Mouse (Mus musculus) kidney, embryonic 16.5 days (tissue): ENCODE measurements around the gene Itch. TPM values are rescaled to one million over a fixed set of nuclear protein-coding genes. Genes with fewer than 3 reads are reported as not detected.
"Not testable (repeated sequence)": the region's sequence is repeated elsewhere in the genome, so short reads cannot be mapped to it uniquely, and the experiment has no call there.

Experiments
- ATAC-seq: fragments of 200-750 bp; cut with Nextera tagmentation; 2 replicates; pipeline ENCODE4 v1.8.0; 2017; ENCODE audit warnings: moderate TSS enrichment; ENCODE audit not compliant: low FRiP score, low TSS enrichment
- H3K27ac ChIP-seq: fragments of 300-500 bp; sonication (generic); 2 replicates; pipeline ENCODE4 v1.5.1; 2014; ENCODE audit warnings: low read length
- H3K27me3 ChIP-seq: fragments of 300-500 bp; sonication (generic); 2 replicates; pipeline ENCODE4 v1.6.1; 2014; ENCODE audit warnings: low read length, control low read depth, mixed read lengths; ENCODE audit not compliant: insufficient read depth
- H3K36me3 ChIP-seq: fragments of 300-500 bp; sonication (generic); 2 replicates; pipeline ENCODE4 v1.6.1; 2014; ENCODE audit warnings: low read length, control low read depth, mixed read lengths; ENCODE audit not compliant: insufficient read depth
- H3K4me1 ChIP-seq: fragments of 300-500 bp; sonication (generic); 2 replicates; pipeline ENCODE4 v1.6.1; 2014; ENCODE audit warnings: low read length, control low read depth, mixed read lengths; ENCODE audit not compliant: insufficient read depth
- H3K4me2 ChIP-seq: fragments of 300-500 bp; sonication (generic); replicated peaks from 2 replicates; pipeline ENCODE4 v1.6.1; 2014; ENCODE audit warnings: low read depth, low read length
- H3K4me3 ChIP-seq: fragments of 300-500 bp; sonication (generic); 2 replicates; pipeline ENCODE4 v1.5.1; 2014; ENCODE audit warnings: mild to moderate bottlenecking, low read length
- H3K9ac ChIP-seq: fragments of 300-500 bp; sonication (generic); replicated peaks from 2 replicates; pipeline ENCODE4 v1.6.1; 2014; ENCODE audit warnings: low read length
- H3K9me3 ChIP-seq: fragments of 300-500 bp; sonication (generic); 2 replicates; pipeline ENCODE4 v1.6.1; 2016; ENCODE audit warnings: low read length, control low read depth
- WGBS: fragments of 180-500 bp; shearing (Covaris S2); extraction: QIAGEN DNeasy Blood & Tissue Kit; methylation state at CpG from one replicate; pipeline ENCODE4 v1.1.7; 2014; 5-methylcytosine and 5-hydroxymethylcytosine counted together
- polyA plus RNA-seq: library from polyadenylated mRNA; unstranded; fragments of >200 nt; fragmentation: Nextera tagmentation; extraction: Ambion mirVana; gene quantifications from 2 replicates; pipeline ENCODE4 v1.2.1, GENCODE M21; 2015

The Itch gene
- polyA plus RNA-seq, 1 experiment from 2014 or later, result 55.2 TPM

DNA sequence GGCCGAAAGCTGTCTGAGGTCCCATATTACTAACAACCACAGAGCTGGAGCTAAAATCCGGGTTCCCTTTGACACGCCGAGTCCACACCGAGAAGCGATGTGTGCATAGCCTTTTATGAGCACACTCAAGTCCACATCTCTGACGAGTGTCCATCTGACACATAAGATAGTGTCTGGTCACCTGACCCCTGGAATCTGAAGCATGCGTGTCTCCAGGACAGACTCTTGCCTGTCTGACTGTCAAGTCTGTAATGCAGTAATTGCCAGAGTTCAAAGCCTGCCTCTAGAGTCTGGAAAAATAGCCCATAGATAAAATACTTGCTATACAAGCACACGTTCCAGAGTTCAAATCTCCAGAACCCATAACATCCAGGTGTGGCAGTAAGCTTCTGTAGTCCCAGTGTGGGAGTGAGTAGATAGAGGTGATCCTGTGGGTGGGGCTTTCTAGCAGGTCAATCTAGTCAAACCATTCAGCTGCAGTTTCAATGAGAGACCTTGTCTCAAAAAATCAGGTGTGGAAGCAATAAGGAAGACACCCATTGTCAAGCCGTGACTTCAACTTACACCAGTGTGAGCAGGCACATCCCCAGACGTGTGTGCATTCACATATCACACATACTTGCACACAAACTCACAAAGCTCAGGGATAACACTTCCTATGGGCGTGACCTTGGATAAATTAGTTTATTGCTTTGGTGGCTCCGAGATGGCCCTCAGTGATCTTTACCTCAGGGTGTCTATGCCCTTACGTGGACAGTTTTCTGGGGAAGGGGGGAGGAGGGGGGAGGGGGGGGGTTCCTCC, 33.1 kb upstream of the Itch start:
- H3K4me1 ChIP-seq, result peaks cover 3% of the 10 kb centered on the region; the same call in 1 of the 2 replicates
- H3K36me3 ChIP-seq, result no peaks in the 10 kb centered on the region
- WGBS, result 68% methylated on average over 14 of the region's 14 CpGs
- no peaks in the 10 kb centered on the region for H3K9me3 ChIP-seq
- no peak for ATAC-seq
- H3K4me3 ChIP-seq, result no peak overlapping the region
- no peak overlapping the region for H3K4me2 ChIP-seq
- H3K27ac ChIP-seq, result no peak overlapping the region
- no peaks in the 10 kb centered on the region for H3K27me3 ChIP-seq
- no peak overlapping the region for H3K9ac ChIP-seq

DNA sequence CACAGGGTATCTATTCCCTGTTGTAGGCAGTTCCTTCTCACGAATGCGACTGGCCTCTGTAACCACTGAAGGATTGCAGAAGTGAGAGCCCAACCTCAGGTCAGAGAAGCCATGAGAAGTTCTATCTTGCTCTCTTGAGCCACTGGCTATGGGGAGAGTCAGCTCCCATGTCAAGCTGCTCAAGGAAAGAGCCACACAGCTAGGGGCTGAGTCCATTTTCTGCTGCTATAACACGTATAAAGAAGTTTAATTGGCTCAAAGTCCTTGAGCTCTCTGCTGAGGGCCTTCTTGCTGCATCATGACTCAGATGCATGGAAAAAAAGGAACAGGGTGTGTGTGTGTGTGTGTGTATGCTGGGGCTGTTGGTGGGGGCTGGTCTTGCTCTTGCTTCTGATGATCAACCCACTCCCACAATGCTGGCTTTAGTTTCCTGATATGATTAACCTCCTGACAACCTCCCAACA, 32.5 kb upstream of the Itch start:
- no peak overlapping the region for H3K9ac ChIP-seq
- no peaks in the 10 kb centered on the region for H3K36me3 ChIP-seq
- H3K27ac ChIP-seq, result no peak overlapping the region
- H3K9me3 ChIP-seq, result no peaks in the 10 kb centered on the region
- H3K4me3 ChIP-seq, result no peak overlapping the region
- 45% methylated on average over 3 of the region's 3 CpGs for WGBS
- H3K27me3 ChIP-seq, result no peaks in the 10 kb centered on the region
- H3K4me1 ChIP-seq, result peaks cover 3% of the 10 kb centered on the region; the same call in 1 of the 2 replicates
- no peak for ATAC-seq
- no peak overlapping the region for H3K4me2 ChIP-seq

DNA sequence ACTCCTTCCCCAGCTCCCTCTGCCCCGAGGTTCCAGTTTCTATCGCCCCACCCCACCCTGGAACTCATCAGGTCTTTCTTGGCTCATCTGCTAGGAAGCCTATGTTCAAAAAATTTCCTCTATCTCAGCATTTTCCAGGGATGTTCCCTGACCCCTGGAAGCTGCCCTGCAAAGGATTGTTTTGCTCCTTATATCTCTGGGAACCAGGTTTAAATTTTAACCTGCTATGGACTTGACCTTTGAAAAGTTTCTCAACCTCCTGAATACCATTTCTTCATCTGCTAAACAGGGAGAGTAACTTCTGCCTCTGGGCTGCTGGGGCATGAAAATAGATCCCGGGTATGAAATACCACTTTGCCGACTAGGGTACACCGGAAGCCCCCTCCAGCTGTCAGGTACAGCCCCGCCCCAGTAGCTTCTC, 31.5 kb upstream of the Itch start:
- 36% methylated on average over 6 of the region's 6 CpGs for whole genome bisulfite sequencing
- ATAC-seq, result peak; percentile 59
- no peak overlapping the region for H3K9ac ChIP-seq
- no peaks in the 10 kb centered on the region for H3K9me3 ChIP-seq
- no peaks in the 10 kb centered on the region for H3K36me3 ChIP-seq
- peaks cover 3% of the 10 kb centered on the region; the same call in 1 of the 2 replicates for H3K4me1 ChIP-seq
- peak overlapping the region; percentile 44; the same call in 1 of the 2 replicates for H3K27ac ChIP-seq
- no peak overlapping the region for H3K4me2 ChIP-seq
- H3K4me3 ChIP-seq, result no peak overlapping the region
- no peaks in the 10 kb centered on the region for H3K27me3 ChIP-seq

- no peak overlapping the region for H3K9ac ChIP-seq
- no peak overlapping the region for H3K27ac ChIP-seq
- no peak overlapping the region for H3K4me2 ChIP-seq
- peaks cover 3% of the 10 kb centered on the region; the same call in 1 of the 2 replicates for H3K4me1 ChIP-seq
- H3K27me3 ChIP-seq, result no peaks in the 10 kb centered on the region
- no peak overlapping the region for H3K4me3 ChIP-seq
- no peaks in the 10 kb centered on the region for H3K9me3 ChIP-seq
- no peaks in the 10 kb centered on the region for H3K36me3 ChIP-seq
- no peak for ATAC-seq
- WGBS, result 88% methylated on average over 6 of the region's 6 CpGs
These were observed 29.7 kb upstream of the Itch start for GRCm38 (mm10) chr2:155103607-155104006.

GRCm38 (mm10) chr2:155107276-155107675, 26.0 kb upstream of the Itch start:
- H3K4me3 ChIP-seq, H3K27me3 ChIP-seq, H3K9ac ChIP-seq, H3K9me3 ChIP-seq, H3K36me3 ChIP-seq, H3K4me1 ChIP-seq, H3K4me2 ChIP-seq, ATAC-seq, H3K27ac ChIP-seq: not testable (repeated sequence)
- WGBS, result 86% methylated on average over 9 of the region's 9 CpGs

- Histone ChIP-seq H3K27ac (no peak overlapping the region), H3K4me2 (no peak overlapping the region), H3K27me3 (no peaks in the 10 kb centered on the region), H3K9me3 (peaks cover 6% of the 10 kb centered on the region; the same call in 1 of the 2 replicates), H3K4me3 (no peak overlapping the region), H3K9ac (no peak overlapping the region), H3K4me1 (no peaks in the 10 kb centered on the region), H3K36me3 (no peaks in the 10 kb centered on the region)
- 60% methylated on average over 7 of the region's 7 CpGs for WGBS
- no peak for ATAC-seq
These were observed 18.0 kb upstream of the Itch start for GRCm38 (mm10) chr2:155115216-155115830.

- Histone ChIP-seq H3K27ac (peak overlapping the region; percentile 88), H3K36me3 (peaks cover 16% of the 10 kb centered on the region), H3K27me3 (no peaks in the 10 kb centered on the region), H3K4me1 (peaks cover 17% of the 10 kb centered on the region), H3K9ac (peak overlapping the region; percentile 94), H3K4me2 (peak overlapping the region; percentile 74), H3K9me3 (no peaks in the 10 kb centered on the region), H3K4me3 (peak overlapping the region; percentile 77)
- ATAC-seq, result peak; percentile 36; the same call in 1 of the 2 replicates
- under 1% methylated on average over 18 of the region's 18 CpGs for WGBS
These were observed 910 bp downstream of the Itch start for GRCm38 (mm10) chr2:155133977-155134860.

DNA sequence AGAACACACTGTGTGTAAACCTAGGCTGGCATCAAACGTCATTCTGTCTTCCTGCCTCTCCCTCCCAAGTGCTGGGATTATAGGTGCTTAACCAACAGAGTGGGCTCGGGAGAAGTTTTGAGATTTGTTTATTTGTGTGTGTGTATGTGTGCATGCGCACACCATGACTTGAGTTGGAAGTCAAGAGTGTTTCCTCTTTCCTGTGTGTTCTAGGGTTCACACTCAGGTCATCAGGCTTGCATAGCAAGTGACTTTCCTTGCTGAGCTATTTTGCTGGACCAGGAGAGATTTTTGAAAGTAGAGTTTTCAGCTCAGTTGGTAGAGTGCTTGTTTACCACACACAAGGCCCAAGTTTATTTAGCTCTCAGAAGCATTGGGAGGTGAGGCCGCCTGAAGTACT, 1.8 kb downstream of the Itch start:
- ATAC-seq, result no peak
- H3K9me3 ChIP-seq, result no peaks in the 10 kb centered on the region
- H3K4me1 ChIP-seq, result peaks cover 17% of the 10 kb centered on the region
- peak overlapping the region; percentile 31 for H3K4me2 ChIP-seq
- WGBS, result 52% methylated on average over 4 of the region's 4 CpGs
- H3K9ac ChIP-seq, result no peak overlapping the region
- H3K27me3 ChIP-seq, result no peaks in the 10 kb centered on the region
- H3K4me3 ChIP-seq, result peak overlapping the region; percentile 1; the same call in 1 of the 2 replicates
- peaks cover 21% of the 10 kb centered on the region for H3K36me3 ChIP-seq
- H3K27ac ChIP-seq, result no peak overlapping the region

- Histone ChIP-seq H3K4me3 (peak overlapping the region; percentile 1; the same call in 1 of the 2 replicates), H3K27ac (no peak overlapping the region), H3K27me3 (no peaks in the 10 kb centered on the region), H3K9ac (no peak overlapping the region), H3K9me3 (no peaks in the 10 kb centered on the region), H3K4me1 (peaks cover 17% of the 10 kb centered on the region), H3K36me3 (peaks cover 25% of the 10 kb centered on the region), H3K4me2 (peak overlapping the region; percentile 31)
- WGBS, result 93% methylated on average over 1 of the region's 1 CpGs
- ATAC-seq, result no peak
These were observed 2.2 kb downstream of the Itch start for GRCm38 (mm10) chr2:155135534-155135933.
